In the genomic region with DNA sequence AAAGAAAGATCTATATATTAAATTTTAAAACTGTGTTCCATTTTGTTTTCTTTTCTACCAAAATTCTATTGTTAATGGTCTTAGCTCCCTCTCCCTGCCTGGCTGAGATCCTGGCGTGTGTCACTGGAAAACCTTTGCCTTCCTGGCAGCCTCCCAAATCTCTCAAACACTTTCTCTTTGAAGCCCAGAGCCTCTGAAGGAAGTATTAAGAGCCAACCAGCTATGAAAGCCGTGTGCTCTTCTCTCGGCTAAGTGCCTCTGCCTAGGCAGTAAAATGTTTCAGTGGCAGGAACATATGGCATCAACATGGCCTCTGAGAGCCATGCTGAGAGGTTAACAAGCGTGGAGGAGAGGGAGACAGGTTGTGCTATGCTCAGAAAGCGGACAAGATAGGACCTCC, we compare ENCODE assay signal across 11 mouse cellular contexts. TPM values are rescaled to one million over a fixed set of nuclear protein-coding genes. Genes with fewer than 3 reads are reported as not detected.
DNase-seq lines count a peak whose midpoint lies in the region; ATAC-seq and TF ChIP-seq lines count a peak whose summit lies in the region.
"Had no signal": no experiment of that assay in that cellular context is flagged by ENCODE, and none has a peak within 500 bp of the region (broad histone marks: within the 10 kb centered on the region; RNA-seq: fewer than 3 reads in every experiment).

No protein-coding gene starts in this region.

- ATAC-seq in forebrain, postnatal 0 days, result no peak
- ATAC-seq in midbrain, embryonic 14.5 days (ENCODE audit: low FRiP score, low TSS enrichment), result no peak
- ATAC-seq in midbrain, embryonic 15.5 days (replicated peaks), result no peak
- ATAC-seq in hindbrain, embryonic 14.5 days (ENCODE audit: low FRiP score), result peak; percentile 43; the same call in 1 of the 2 replicates
- ATAC-seq in megakaryocyte-erythroid progenitor cell, adult 5-6 weeks (replicated peaks; ENCODE audit: low FRiP score, low TSS enrichment, poor library complexity, severe bottlenecking), result no peak

- 30% methylated on average over 5 of the region's 5 CpGs for WGBS in forebrain, postnatal 0 days
- 67% methylated on average over 5 of the region's 5 CpGs for WGBS in forebrain, embryonic 10.5 days
- 38% methylated on average over 5 of the region's 5 CpGs for WGBS in midbrain, embryonic 14.5 days
- WGBS in midbrain, embryonic 15.5 days, result 45% methylated on average over 5 of the region's 5 CpGs
- WGBS in hindbrain, embryonic 14.5 days, result 37% methylated on average over 5 of the region's 5 CpGs

- no peaks in the 10 kb centered on the region for H3K4me1 ChIP-seq in forebrain, postnatal 0 days (ENCODE audit: insufficient read depth)
- peaks cover 6% of the 10 kb centered on the region; the same call in 1 of the 2 replicates for H3K4me1 ChIP-seq in forebrain, embryonic 10.5 days
- no peaks in the 10 kb centered on the region for H3K4me1 ChIP-seq in midbrain, embryonic 14.5 days (ENCODE audit: control insufficient read depth, insufficient read depth, low read length)
- H3K4me1 ChIP-seq in midbrain, embryonic 15.5 days, result peaks cover 14% of the 10 kb centered on the region; the same call in 1 of the 2 replicates
- H3K4me1 ChIP-seq in hindbrain, embryonic 14.5 days (replicated peaks; ENCODE audit: control insufficient read depth, insufficient read depth, low read length), result peaks cover 11% of the 10 kb centered on the region; the same call in 1 of the 2 replicates

- H3K9ac ChIP-seq in forebrain, postnatal 0 days, result no peak overlapping the region
- no peak overlapping the region for H3K9ac ChIP-seq in midbrain, embryonic 14.5 days (replicated peaks; ENCODE audit: low read length)
- no peak overlapping the region for H3K9ac ChIP-seq in midbrain, embryonic 15.5 days
- no peak overlapping the region for H3K9ac ChIP-seq in hindbrain, embryonic 14.5 days

- H3K36me3 ChIP-seq in forebrain, postnatal 0 days (ENCODE audit: insufficient read depth), result no peaks in the 10 kb centered on the region
- no peaks in the 10 kb centered on the region for H3K36me3 ChIP-seq in forebrain, embryonic 10.5 days (replicated peaks)
- H3K36me3 ChIP-seq in midbrain, embryonic 14.5 days (ENCODE audit: control insufficient read depth, insufficient read depth, low read length), result no peaks in the 10 kb centered on the region
- H3K36me3 ChIP-seq in midbrain, embryonic 15.5 days (replicated peaks), result no peaks in the 10 kb centered on the region
- no peaks in the 10 kb centered on the region for H3K36me3 ChIP-seq in hindbrain, embryonic 14.5 days (replicated peaks; ENCODE audit: control insufficient read depth, insufficient read depth)

- H3K4me3 ChIP-seq in forebrain, postnatal 0 days (ENCODE audit: low read depth, low read length), result no peak overlapping the region
- no peak overlapping the region for H3K4me3 ChIP-seq in forebrain, embryonic 10.5 days
- no peak overlapping the region for H3K4me3 ChIP-seq in midbrain, embryonic 14.5 days (replicated peaks; ENCODE audit: low read depth, low read length)
- H3K4me3 ChIP-seq in midbrain, embryonic 15.5 days, result no peak overlapping the region
- H3K4me3 ChIP-seq in hindbrain, embryonic 14.5 days (replicated peaks; ENCODE audit: low read length), result no peak overlapping the region

- peak; percentile 43 for DNase-seq in forebrain, postnatal 0 days
- no peak for DNase-seq in forebrain, embryonic 10.5 days (ENCODE audit: extremely low spot score, low spot score)
- DNase-seq in midbrain, embryonic 14.5 days, result peak; percentile 59
- peak; percentile 66 for DNase-seq in hindbrain, embryonic 14.5 days (ENCODE audit: low spot score)
- DNase-seq in right cerebral cortex, postnatal 14 days, result no peak
- DNase-seq: layer of hippocampus, postnatal 36 days had no signal

- TF ChIP-seq CTCF in forebrain, postnatal 0 days (IDR thresholded peaks at IDR 0.05; ENCODE audit: low read depth), result no peak

- H3K4me2 ChIP-seq in forebrain, postnatal 0 days (ENCODE audit: low read depth), result no peak overlapping the region
- H3K4me2 ChIP-seq in midbrain, embryonic 14.5 days (ENCODE audit: low read length), result no peak overlapping the region
- no peak overlapping the region for H3K4me2 ChIP-seq in midbrain, embryonic 15.5 days
- H3K4me2 ChIP-seq in hindbrain, embryonic 14.5 days (replicated peaks), result no peak overlapping the region

- no peaks in the 10 kb centered on the region; the same call in 1 of the 2 replicates for H3K27me3 ChIP-seq in forebrain, postnatal 0 days (ENCODE audit: insufficient read depth, low read length)
- no peaks in the 10 kb centered on the region for H3K27me3 ChIP-seq in forebrain, embryonic 10.5 days (ENCODE audit: poor library complexity, severe bottlenecking)
- no peaks in the 10 kb centered on the region; the same call in 1 of the 2 replicates for H3K27me3 ChIP-seq in midbrain, embryonic 14.5 days (ENCODE audit: control insufficient read depth, insufficient read depth, low read length)
- no peaks in the 10 kb centered on the region for H3K27me3 ChIP-seq in midbrain, embryonic 15.5 days (replicated peaks)
- H3K27me3 ChIP-seq in hindbrain, embryonic 14.5 days (ENCODE audit: control insufficient read depth, insufficient read depth, low read length), result no peaks in the 10 kb centered on the region

- no peak overlapping the region for H3K27ac ChIP-seq in forebrain, postnatal 0 days (ENCODE audit: low read depth, low read length)
- no peak overlapping the region for H3K27ac ChIP-seq in forebrain, embryonic 10.5 days
- H3K27ac ChIP-seq in midbrain, embryonic 14.5 days (replicated peaks; ENCODE audit: low read depth, low read length), result no peak overlapping the region
- no peak overlapping the region for H3K27ac ChIP-seq in midbrain, embryonic 15.5 days
- H3K27ac ChIP-seq in hindbrain, embryonic 14.5 days, result no peak overlapping the region; the same call in 1 of the 2 replicates

- no peaks in the 10 kb centered on the region; the same call in 1 of the 2 replicates for H3K9me3 ChIP-seq in forebrain, postnatal 0 days (ENCODE audit: low read length)
- H3K9me3 ChIP-seq in forebrain, embryonic 10.5 days, result 0 out of 2 replicates have a peak, but pooled peaks cover 2% of the 10 kb centered on the region
- no peaks in the 10 kb centered on the region for H3K9me3 ChIP-seq in midbrain, embryonic 14.5 days (ENCODE audit: control insufficient read depth, low read length)
- no peaks in the 10 kb centered on the region for H3K9me3 ChIP-seq in midbrain, embryonic 15.5 days
- H3K9me3 ChIP-seq in hindbrain, embryonic 14.5 days (ENCODE audit: control insufficient read depth, low read length), result no peaks in the 10 kb centered on the region

RNA-seq across cellular contexts. Expression of gene Cpne4, which starts 47.5 kb away (rescaled TPM):
- total RNA-seq in forebrain, postnatal 0 days (2014; rRNA removed), result 42.8 and 47.8 TPM in 2 replicates
- polyA plus RNA-seq in forebrain, postnatal 0 days (2015; fragmentation: Nextera tagmentation; extraction: Ambion mirVana), result 48.5 and 70.4 TPM in 2 replicates
- polyA plus RNA-seq in forebrain, embryonic 10.5 days (2016; fragmentation: Nextera tagmentation; extraction: Ambion mirVana), result 0.25 and 0.35 TPM in 2 replicates
- 17.3 and 20.2 TPM in 2 replicates for polyA plus RNA-seq in midbrain, embryonic 14.5 days (2014; fragmentation: Nextera tagmentation; extraction: Ambion mirVana)
- polyA plus RNA-seq in midbrain, embryonic 15.5 days (2015; fragmentation: Nextera tagmentation; extraction: Ambion mirVana), result 19.6 and 25.2 TPM in 2 replicates
- polyA plus RNA-seq in hindbrain, embryonic 14.5 days (2014; fragmentation: Nextera tagmentation; extraction: Ambion mirVana), result 11.5 and 15.3 TPM in 2 replicates
- not detected in 2 replicates for total RNA-seq in megakaryocyte-erythroid progenitor cell, adult 5-6 weeks (2014; fragmentation: Nextera tagmentation)
- total RNA-seq in megakaryocyte-erythroid progenitor cell, adult 5-6 weeks (2017), result not detected in 2 replicates
- total RNA-seq: CH12.LX; gastrocnemius, adult 18-20 months; neutrophil, adult 5-6 weeks had no signal

Comparison
In these comparisons a context has a peak if more than half of its experiments do, and no peak if none do; other contexts are left out.
1. DNase-seq: peak in forebrain, postnatal 0 days (single experiment), midbrain, embryonic 14.5 days (single experiment) and hindbrain, embryonic 14.5 days (single experiment); none in forebrain, embryonic 10.5 days (single experiment) and right cerebral cortex, postnatal 14 days (single experiment).